Mouse (Mus musculus) urinary bladder, adult 2 months (tissue): Measurements from ENCODE around the gene Pof1b. TPM values are rescaled to one million over a fixed set of nuclear protein-coding genes. Genes with fewer than 3 reads are reported as not detected.

ENCODE experiments used
- DNase-seq: peaks from one replicate; pipeline ENCODE4 v3.0.0; 2022; ENCODE audit warnings: low spot score
- polyA plus RNA-seq: library from polyadenylated mRNA; depleted of rRNA; stranded (reverse); fragments of >200 nt; gene quantifications from 2 replicates; pipeline ENCODE4 v1.2.3, GENCODE M21; 2012; rRNA removed

Gene Pof1b
- polyA plus RNA-seq, result 8.7 and 12.3 TPM in 2 replicates

- DNase-seq, result peak; percentile 23
Measured at GRCm38 (mm10) chrX:112698508-112698907, at the start of gene Pof1b. Gene Pof1b, minus strand, starts transcription at chrX:112698651.

DNA sequence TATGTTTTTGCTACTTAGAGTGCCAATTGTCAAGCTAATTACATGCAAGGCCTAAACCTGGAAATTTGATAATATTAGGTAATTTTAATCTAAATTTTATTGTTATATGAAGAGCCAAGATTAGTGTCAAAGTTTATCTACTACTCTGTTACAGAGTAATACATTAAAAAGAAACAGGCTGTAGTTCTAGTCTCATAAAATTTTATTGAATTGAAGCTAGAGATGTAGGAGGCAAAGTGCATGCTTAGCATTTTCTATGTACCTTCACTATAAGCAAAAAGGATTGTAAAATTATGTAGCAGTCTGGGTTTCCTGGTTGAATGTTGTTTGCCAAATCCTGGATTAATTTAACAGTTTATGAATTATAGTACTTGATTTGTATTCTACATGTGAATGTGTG, 18.1 kb upstream of the Pof1b start:
- no peak for DNase-seq

DNA sequence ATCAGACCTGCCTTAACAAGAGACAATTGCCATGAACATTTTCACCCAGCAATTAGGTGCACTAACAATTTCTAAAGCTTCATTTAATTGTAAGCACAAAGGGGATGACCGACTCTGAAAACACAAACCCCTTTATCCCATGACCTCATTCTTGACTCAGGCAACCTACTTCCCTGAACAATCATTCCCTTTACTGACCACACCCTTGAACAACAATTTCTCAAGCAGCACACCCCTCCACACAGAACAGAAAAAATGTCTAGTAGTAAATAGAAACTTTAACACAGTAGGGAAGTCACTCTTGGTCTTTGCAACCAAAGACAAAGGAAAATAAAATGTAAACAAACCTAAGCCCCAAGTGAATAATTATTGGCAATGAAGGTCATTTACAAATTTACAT, 4.1 kb downstream of the Pof1b start:
- DNase-seq, result no peak

- no peak for DNase-seq
Measured at GRCm38 (mm10) chrX:112680605-112681004, 17.8 kb downstream of the Pof1b start.

- DNase-seq, result no peak
Measured at GRCm38 (mm10) chrX:112675525-112675924, 22.9 kb downstream of the Pof1b start.

DNA sequence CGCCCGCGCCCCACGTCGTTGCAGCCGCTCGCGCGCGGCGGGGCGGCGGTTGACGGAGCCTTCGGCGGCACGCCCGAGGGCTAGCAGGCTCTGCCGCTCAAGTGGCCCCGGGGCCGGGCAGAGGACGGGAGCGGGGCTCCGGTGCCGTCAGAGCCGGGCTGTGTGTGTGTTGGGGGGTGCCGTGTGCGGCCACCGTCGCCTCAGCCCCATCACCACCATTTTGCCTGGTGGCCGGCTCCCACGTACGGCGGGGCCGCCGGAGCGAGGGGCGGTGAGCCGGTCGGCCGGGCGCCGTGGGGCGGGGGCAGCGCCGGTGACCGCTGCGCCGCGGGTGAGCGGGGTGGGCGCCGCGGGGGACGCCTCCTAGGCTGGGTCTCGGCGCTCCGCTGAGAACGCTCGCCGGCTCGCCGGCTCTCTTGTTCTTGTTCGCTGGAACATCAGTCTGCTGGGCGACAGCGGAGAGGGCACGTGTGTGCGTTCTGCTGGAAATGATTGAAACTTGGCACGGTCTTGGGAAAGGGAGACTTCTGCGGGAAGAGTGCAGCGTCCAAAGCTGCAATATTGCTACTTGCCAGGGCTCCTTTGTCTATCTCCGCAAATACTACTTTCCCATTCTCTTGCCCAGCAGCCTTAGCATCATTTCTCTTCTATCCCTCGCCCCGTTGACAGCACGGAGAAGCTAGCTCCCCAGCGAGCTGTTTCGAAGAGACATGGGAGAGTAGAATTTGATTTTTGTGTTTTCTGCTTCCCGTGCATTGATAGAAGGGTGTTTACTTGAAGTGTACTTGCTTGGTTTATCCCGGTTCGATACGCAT, 96.9 kb downstream of the Pof1b start:
- DNase-seq, result peak; percentile 26

DNA sequence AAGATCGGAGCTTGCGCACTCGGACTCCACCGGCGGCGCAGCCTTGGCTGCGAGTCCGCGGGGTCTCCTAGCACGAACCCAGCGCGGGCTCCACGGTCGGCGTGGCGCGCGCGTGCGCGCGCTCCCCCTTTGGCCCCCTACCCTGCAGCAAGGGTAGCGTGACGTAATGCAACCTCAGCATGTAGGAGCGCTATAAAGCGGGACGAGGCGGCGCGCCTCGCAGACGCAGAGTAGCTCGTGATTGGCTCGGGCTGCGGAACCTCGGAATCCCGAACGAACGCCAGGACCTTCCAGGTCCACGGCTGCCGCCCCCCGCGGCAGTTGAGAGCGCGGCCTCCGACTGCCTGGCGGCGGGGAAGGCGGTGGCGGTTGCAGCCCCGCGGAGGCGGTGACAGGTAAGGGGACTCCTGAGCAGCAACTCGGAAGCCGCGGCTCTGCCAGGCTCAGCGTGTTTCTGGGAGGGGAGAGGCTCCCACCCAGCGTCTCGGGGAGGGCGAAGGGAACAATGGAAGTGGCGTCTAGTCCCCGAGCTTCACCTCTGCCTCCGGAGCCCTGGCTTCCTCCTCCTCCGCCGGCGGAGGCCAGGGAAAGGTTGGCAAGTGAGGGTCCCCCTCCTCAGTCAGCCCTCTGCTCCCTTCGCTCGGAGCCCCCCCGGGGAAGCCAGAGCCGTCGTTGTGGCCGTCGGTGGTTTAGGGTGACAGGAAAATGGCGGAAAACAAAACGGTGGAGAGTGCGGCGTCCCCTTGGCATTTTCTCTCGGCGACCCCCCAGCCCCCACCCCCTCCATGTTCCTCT, 97.7 kb downstream of the Pof1b start, which contains the start of gene Zfp711:
Zfp711 (plus strand) TSS at position 16 of the 795 bp plus-strand sequence.
- peak; percentile 31 for DNase-seq

Other genes starting within 250 kb of the Pof1b start
- gene 2010106E10Rik, start 203.4 kb downstream of the Pof1b start, polyA plus RNA-seq, result 0.07 TPM in 1 of 2 replicates, not detected in the other
- gene Zfp711, start 98.1 kb downstream of the Pof1b start, polyA plus RNA-seq, result 1.2 and 1.3 TPM in 2 replicates